Mouse (Mus musculus) kidney, postnatal 25 days (tissue): Measurements from ENCODE around the gene Obsl1.

Experiments
- DNase-seq, 2 experiments: peaks; one replicate each; pipeline ENCODE4 v3.0.0; 2021; ENCODE audit warnings: mixed read lengths in 2 of 2

The Obsl1 gene

GRCm38 (mm10) chr1:75450314-75451005 lies 55.8 kb downstream of the Obsl1 start, which contains the start of gene Asic4:
TSS of gene Asic4 (plus strand) at chr1:75450436.
- no peak for DNase-seq

GRCm38 (mm10) chr1:75449377-75450135 lies 56.7 kb downstream of the Obsl1 start:
- DNase-seq: no peak

DNA sequence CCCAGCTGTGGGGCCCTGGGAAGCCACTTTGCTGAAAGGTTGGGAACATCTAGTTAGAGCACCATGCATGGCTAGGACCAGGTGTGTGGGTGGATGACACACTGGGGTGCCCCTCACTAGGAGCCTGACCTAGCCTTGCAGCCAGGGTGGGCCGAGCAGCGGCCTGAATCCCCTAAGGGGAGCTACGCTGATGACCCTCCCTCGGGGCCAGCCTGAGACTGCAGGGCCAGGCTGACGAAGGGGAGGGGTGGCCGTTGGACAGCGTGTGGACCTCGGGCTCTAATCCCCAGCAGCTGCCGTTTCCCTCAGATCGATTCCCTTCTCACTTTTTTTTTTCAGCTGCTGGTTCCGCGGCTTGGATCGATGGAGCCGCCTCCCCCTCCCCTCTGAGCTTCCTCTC lies 57.3 kb downstream of the Obsl1 start:
- DNase-seq: no peak

DNA sequence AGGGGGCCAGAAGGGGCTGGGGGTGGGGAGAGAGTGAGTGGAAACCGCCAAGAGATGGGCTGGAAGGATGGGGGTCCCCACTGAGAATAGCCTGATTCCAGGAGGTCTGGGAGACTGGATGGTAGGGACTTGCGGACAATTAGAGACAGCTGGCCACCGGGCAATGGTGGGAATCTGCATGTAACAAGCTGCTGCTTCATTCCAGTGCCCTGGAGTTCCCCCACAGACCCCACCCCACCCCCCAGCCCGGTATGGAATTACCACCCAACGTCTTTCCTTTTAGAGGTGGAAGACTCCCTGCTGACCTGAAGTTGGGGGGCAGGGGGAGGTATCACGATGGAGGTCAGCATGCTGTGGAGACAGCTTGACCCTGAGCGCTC lies 58.2 kb downstream of the Obsl1 start:
- no peak for DNase-seq

GRCm38 (mm10) chr1:75447265-75448051 lies 58.8 kb downstream of the Obsl1 start:
- no peak for DNase-seq

- DNase-seq: no peak
Observed at GRCm38 (mm10) chr1:75446656-75447055, 59.6 kb downstream of the Obsl1 start.

DNA sequence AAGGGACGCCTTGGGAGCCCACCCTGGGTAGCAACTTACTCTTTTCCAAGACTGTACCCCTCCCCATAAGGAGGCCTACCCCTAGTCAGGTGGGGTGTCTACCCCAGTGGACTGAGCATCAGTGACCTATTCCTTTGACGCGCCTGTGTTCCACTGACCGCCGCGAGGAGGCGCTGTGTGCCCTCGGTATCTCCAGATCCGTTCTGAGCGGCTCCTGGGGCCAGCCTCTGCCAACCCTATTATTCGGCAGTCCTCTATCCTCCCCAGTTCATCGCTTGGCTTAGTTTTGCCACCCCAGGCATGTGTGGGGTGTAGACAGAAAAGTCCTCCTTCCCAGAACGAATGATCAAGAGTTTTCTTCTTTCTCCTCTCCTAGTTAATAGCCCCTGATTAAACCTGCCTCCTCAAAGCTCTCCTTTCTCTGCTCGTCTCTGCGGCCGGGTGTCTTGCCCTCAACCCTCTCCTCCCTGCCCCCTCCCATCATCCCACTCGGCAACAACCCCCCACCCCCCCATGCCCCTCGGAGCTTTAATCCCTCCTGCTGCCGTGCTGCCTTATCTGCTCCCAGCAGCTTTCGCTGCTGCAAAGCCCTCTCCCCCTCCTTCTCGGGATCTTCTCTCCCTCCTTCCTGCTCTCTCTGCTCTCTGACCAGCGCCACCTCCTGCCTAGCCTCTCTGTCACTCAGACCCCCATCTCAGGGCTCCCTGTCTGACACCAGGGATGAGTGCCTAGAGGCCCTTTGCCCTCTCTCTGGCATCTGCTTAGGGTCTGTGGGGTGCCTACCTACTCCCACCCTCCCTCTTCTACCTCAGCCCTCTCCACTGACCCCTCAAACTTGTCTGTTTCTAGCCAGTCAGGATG lies 60.3 kb downstream of the Obsl1 start:
- peak; percentile 72 to 80 for DNase-seq

GRCm38 (mm10) chr1:75445141-75445701 lies 61.0 kb downstream of the Obsl1 start:
- DNase-seq: no peak

DNA sequence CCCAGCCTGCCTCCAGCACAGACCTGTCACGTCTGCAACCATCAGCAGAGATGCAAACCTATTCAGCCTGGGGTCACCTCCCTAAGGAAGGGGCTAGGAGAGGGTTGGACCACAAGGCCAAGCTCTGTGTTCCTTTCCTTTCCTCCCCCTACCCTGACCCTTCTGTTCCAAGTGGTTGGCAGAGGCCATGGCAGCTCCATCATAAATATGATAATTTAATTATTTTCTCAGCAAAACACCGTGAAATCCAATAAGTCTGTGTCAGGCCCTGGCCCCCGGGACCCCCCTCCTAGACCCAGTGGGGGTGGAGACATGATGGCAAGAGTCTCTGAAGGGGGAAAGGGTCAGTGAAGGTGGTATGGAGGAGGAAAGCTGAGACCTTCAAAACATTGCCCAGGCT lies 62.0 kb downstream of the Obsl1 start:
- no peak for DNase-seq

DNA sequence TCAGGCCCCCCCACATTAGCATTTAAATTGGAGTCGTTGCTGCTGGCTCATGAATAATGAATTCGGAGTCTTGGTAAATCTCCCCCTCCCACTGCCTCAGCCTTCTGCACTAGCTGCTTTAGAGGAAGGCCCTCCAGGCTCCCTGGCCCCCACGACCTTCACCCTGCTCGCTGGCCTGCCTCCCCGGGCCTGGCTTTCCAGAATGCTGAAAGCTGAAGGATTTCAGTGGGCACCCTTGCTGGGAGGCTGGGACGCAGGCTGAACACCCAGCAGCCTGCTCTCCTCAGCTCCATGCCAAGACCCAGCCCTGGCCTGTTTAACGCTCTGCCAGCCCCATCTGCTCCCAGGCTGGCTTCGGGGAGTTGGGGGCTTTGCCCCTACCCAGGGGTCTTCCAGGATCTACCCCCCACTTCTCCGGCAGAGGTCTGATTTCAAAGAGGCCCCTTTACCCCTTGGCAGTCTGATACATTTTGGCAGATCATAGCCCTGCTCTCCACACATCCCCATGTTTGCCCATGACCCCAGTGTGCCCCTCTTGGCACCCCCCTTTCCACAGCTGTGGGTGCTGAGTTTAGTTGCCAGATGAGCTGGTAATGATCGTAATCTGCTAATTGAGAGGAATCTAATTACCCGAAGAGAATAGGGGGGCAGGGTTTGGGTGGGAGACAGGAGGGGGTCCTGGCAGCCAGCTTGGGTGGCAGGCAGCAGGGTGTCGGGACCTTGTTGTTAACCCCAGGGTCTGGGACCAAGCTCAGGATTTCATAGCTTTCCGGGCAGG lies 62.8 kb downstream of the Obsl1 start:
- no peak for DNase-seq

DNA sequence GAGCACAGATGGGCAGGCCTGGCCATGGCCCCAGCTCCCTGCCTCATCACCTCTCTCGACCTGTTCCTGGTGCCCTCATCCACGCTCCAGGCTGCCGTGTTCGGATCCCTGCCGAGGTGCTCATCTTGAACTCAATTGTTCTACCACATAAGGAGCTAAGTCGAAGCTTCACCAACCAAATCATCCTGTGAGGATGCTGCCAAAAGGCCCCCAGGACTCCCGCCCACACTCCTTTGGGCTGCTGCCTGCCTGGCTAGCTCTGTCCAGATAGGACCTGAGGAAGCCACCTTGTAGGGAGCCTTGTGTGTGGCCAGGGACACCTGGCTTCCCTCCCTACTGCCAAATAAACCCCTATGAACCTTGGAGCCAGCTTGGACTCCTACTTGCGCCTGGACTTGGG lies 63.4 kb downstream of the Obsl1 start:
- DNase-seq: no peak

- no peak for DNase-seq
Observed at GRCm38 (mm10) chr1:75442171-75442570, 64.1 kb downstream of the Obsl1 start.

GRCm38 (mm10) chr1:75441471-75441996 lies 64.7 kb downstream of the Obsl1 start:
- DNase-seq: no peak

DNA sequence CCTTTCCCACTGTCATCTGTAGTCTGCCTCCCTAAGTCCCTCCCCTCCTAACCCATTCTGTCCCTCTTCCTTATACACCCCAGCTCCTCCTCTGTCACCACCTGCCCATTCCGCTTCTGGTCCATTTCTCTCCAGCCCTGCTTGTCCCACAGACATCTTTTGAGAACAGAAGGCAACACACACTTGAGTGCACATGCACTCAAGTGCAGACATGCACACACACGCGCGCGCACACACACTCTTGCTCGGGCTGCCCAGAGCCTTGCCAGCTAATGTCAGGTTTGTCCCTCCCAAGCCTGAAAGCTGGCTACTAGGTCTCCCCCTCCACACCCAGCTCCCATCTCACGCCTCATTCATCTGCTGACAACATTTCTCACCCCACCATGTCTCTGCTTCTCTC lies 65.6 kb downstream of the Obsl1 start:
- DNase-seq: no peak

GRCm38 (mm10) chr1:75438782-75439181 lies 67.5 kb downstream of the Obsl1 start:
- no peak for DNase-seq

DNA sequence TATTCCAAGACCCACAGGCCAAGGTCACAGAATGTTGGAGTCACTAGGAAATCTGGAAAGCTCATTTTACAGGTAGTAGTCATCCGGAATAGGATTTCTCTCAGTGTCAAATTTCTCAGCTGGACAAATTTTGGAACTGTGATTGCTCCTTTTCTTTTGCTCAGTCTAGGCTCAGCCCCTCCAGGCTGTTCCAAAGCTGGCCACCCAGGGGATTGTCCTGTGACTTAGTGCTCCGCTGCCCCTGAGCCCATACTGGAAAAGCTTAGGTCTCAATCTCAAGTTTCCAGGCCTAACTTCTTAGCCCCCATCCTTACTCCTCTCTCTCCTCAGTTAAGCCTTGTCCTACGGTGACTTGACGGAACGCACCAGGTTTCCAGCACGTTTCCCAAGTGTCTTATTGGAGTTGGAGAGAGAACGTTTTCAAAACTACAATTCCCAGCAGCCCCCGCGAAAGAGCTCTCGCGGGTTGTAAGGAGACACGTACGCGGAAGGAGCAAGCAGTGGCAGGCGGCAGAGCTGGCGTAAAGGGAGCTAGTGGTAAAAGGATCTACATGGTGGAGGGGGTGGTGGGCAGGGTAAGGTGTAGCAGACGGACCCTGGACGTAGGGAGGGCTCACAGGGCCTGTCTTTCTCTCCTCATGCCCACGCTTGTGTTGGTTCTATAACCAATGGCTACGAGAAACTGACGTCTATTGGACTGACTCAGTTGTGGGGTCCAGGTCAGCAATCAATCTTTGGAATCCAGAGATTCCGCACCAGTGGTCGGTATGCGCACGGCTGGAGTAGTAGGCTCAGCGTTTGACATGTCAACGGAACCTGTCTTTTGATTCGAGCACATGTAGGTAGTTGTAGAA lies 70.5 kb downstream of the Obsl1 start, which contains the start of gene Gmppa:
TSS of gene Gmppa (plus strand) at position 456 of the 854 bp plus-strand sequence.
- DNase-seq: peak; percentile 87 to 92
